ENCODE assay signal across 27 mouse cellular contexts in genomic region chr9:95490003-95490402, GRCm38 (mm10). TPM values are rescaled to one million over a fixed set of nuclear protein-coding genes. Genes with fewer than 3 reads are reported as not detected.
DNase-seq lines count a peak whose midpoint lies in the region; ATAC-seq and TF ChIP-seq lines count a peak whose summit lies in the region.
"Had no signal": no experiment of that assay in that cellular context is flagged by ENCODE, and none has a peak within 500 bp of the region (broad histone marks: within the 10 kb centered on the region; RNA-seq: fewer than 3 reads in every experiment).

No protein-coding gene starts in this region.

- H3K4me1 ChIP-seq in lung, postnatal 0 days (ENCODE audit: insufficient read depth, low read depth, low read length): no peaks in the 10 kb centered on the region
- no peaks in the 10 kb centered on the region for H3K4me1 ChIP-seq in heart, embryonic 11.5 days (ENCODE audit: control insufficient read depth, insufficient read depth, low read length)
- H3K4me1 ChIP-seq: embryonic facial prominence, embryonic 13.5 days; embryonic facial prominence, embryonic 15.5 days; forebrain, embryonic 10.5 days; forebrain, embryonic 12.5 days had no signal

- no peaks in the 10 kb centered on the region for H3K27me3 ChIP-seq in lung, postnatal 0 days (replicated peaks; ENCODE audit: insufficient read depth, low read length)
- H3K27me3 ChIP-seq in heart, embryonic 11.5 days (ENCODE audit: control insufficient read depth, insufficient read depth, low read length): no peaks in the 10 kb centered on the region
- H3K27me3 ChIP-seq: CH12.LX; embryonic facial prominence, embryonic 13.5 days; embryonic facial prominence, embryonic 15.5 days; forebrain, embryonic 12.5 days had no signal

- WGBS in lung, postnatal 0 days: 79% methylated on average over 3 of the region's 3 CpGs
- WGBS in heart, embryonic 11.5 days (ENCODE audit: insufficient replicate concordance): 95% methylated on average over 3 of the region's 3 CpGs

- no peak for DNase-seq in frontal cortex, postnatal 14 days (ENCODE audit: low spot score in 2 of 2)
- DNase-seq in lung, postnatal 0 days (ENCODE audit: low spot score): peak; percentile 8
- DNase-seq in lung, postnatal 25 days (ENCODE audit: low spot score): no peak
- DNase-seq: adrenal gland, adult 2 months; adrenal gland, postnatal 10 days; adrenal gland, postnatal 25 days; B cell, adult 2 months; cerebellum, adult 11 months; cerebellum, adult 18-20 months; cerebellum, adult 8-10 months; cerebellum, adult 9-11 months; cerebellum, postnatal 14 days; cerebellum, postnatal 36 days; embryo, embryonic 11 days; forebrain, postnatal 0 days had no signal

- no peak overlapping the region for H3K27ac ChIP-seq in lung, postnatal 0 days (ENCODE audit: low read length)
- no peak overlapping the region for H3K27ac ChIP-seq in heart, embryonic 11.5 days (ENCODE audit: low read depth, low read length)
- H3K27ac ChIP-seq: embryonic facial prominence, embryonic 13.5 days; embryonic facial prominence, embryonic 15.5 days; forebrain, embryonic 10.5 days; forebrain, embryonic 12.5 days had no signal

- H3K9me3 ChIP-seq in lung, postnatal 0 days (ENCODE audit: low read length): no peaks in the 10 kb centered on the region
- no peaks in the 10 kb centered on the region for H3K9me3 ChIP-seq in heart, embryonic 11.5 days (replicated peaks; ENCODE audit: control insufficient read depth, low read length)
- H3K9me3 ChIP-seq: embryonic facial prominence, embryonic 13.5 days; embryonic facial prominence, embryonic 15.5 days; forebrain, embryonic 10.5 days; forebrain, embryonic 12.5 days; G1E had no signal

- H3K36me3 ChIP-seq in lung, postnatal 0 days (ENCODE audit: insufficient read depth, low read length): peaks cover 9% of the 10 kb centered on the region; the same call in 1 of the 2 replicates
- peaks cover 6% of the 10 kb centered on the region; the same call in 1 of the 2 replicates for H3K36me3 ChIP-seq in heart, embryonic 11.5 days (ENCODE audit: control insufficient read depth, insufficient read depth, low read length)

- no peak overlapping the region for H3K4me2 ChIP-seq in lung, postnatal 0 days (replicated peaks; ENCODE audit: low read depth, low read length)
- H3K4me2 ChIP-seq in heart, embryonic 11.5 days: no peak overlapping the region
- H3K4me2 ChIP-seq: embryonic facial prominence, embryonic 13.5 days; embryonic facial prominence, embryonic 15.5 days; forebrain, embryonic 12.5 days had no signal

- TF ChIP-seq CTCF in lung, postnatal 0 days (IDR thresholded peaks at IDR 0.05): no peak

- no peak for TF ChIP-seq EP300 in lung, postnatal 0 days (IDR thresholded peaks at IDR 0.05)

- ATAC-seq in frontal cortex, adult (ENCODE audit: low TSS enrichment): peak; percentile 31; the same call in 1 of the 2 replicates
- ATAC-seq in lung, postnatal 0 days: no peak
- peak; percentile 55 for ATAC-seq in megakaryocyte progenitor cell, adult 5-6 weeks (replicated peaks; ENCODE audit: poor library complexity)
- no peak for ATAC-seq in heart, embryonic 11.5 days (replicated peaks; ENCODE audit: insufficient number of reproducible peaks, low FRiP score, low TSS enrichment)
- ATAC-seq: CD4-positive, CD25-positive, alpha-beta regulatory T cell, adult 4 months; forebrain, embryonic 14.5 days; forebrain, postnatal 0 days had no signal

- H3K9ac ChIP-seq in lung, postnatal 0 days (replicated peaks; ENCODE audit: low read depth): no peak overlapping the region
- no peak overlapping the region for H3K9ac ChIP-seq in heart, embryonic 11.5 days (ENCODE audit: low read depth, low read length)
- H3K9ac ChIP-seq: embryonic facial prominence, embryonic 13.5 days; embryonic facial prominence, embryonic 15.5 days; forebrain, embryonic 12.5 days; forebrain, postnatal 0 days had no signal

- H3K4me3 ChIP-seq in lung, postnatal 0 days (ENCODE audit: low read depth, low read length): no peak overlapping the region
- H3K4me3 ChIP-seq in heart, embryonic 11.5 days (ENCODE audit: low read depth, low read length): no peak overlapping the region
- H3K4me3 ChIP-seq: embryonic facial prominence, embryonic 13.5 days; embryonic facial prominence, embryonic 15.5 days; erythroblast, embryonic 14.5 days; forebrain, embryonic 10.5 days; forebrain, embryonic 12.5 days had no signal

RNA-seq across cellular contexts. Expression of gene U2surp, which starts 21.8 kb away (rescaled TPM):
- 73.2 and 84.4 TPM in 2 replicates for polyA plus RNA-seq in lung, postnatal 0 days (2015; fragmentation: Nextera tagmentation; extraction: Ambion mirVana)
- 111 and 114 TPM in 2 replicates for total RNA-seq in megakaryocyte progenitor cell, adult 5-6 weeks (2015)
- 169 and 201 TPM in 2 replicates for total RNA-seq in megakaryocyte progenitor cell, adult 5-6 weeks (2017)
- 89.0 and 102 TPM in 2 replicates for polyA plus RNA-seq in heart, embryonic 11.5 days (2014; fragmentation: Nextera tagmentation; extraction: Ambion mirVana)

Comparison
In these comparisons a context has a peak if more than half of its experiments do, and no peak if none do; other contexts are left out.
1. ATAC-seq: peak in frontal cortex, adult (single experiment) and megakaryocyte progenitor cell, adult 5-6 weeks (single experiment); none in lung, postnatal 0 days (single experiment) and heart, embryonic 11.5 days (single experiment).